Mouse (Mus musculus) kidney, postnatal 0 days (tissue): Measurements from ENCODE around the gene Myl9. TPM values are rescaled to one million over a fixed set of nuclear protein-coding genes. Genes with fewer than 3 reads are reported as not detected.

Experiments
- ATAC-seq: fragments of 200-750 bp; cut with Nextera tagmentation; replicated peaks from 2 replicates; pipeline ENCODE4 v1.8.0; 2017; ENCODE audit warnings: low read depth, moderate number of reproducible peaks, moderate TSS enrichment, moderate library complexity; ENCODE audit not compliant: low FRiP score
- DNase-seq: peaks from one replicate; pipeline ENCODE4 v3.0.0-alpha.2; 2016; ENCODE audit warnings: low spot score
- H3K27ac ChIP-seq: fragments of 300-500 bp; sonication (generic); 2 replicates; pipeline ENCODE4 v1.5.1; 2014; ENCODE audit warnings: mild to moderate bottlenecking
- H3K27me3 ChIP-seq: fragments of 300-500 bp; sonication (generic); 2 replicates; pipeline ENCODE4 v1.6.1; 2014; ENCODE audit warnings: low read length, mixed read lengths; ENCODE audit not compliant: insufficient read depth
- H3K36me3 ChIP-seq: fragments of 300-500 bp; sonication (generic); 2 replicates; pipeline ENCODE4 v1.6.1; 2014; ENCODE audit warnings: low read length, mixed read lengths; ENCODE audit not compliant: insufficient read depth
- H3K4me1 ChIP-seq: fragments of 300-500 bp; sonication (generic); replicated peaks from 2 replicates; pipeline ENCODE4 v1.6.1; 2014; ENCODE audit warnings: antibody characterized with exemption, low read length, mixed read lengths; ENCODE audit not compliant: insufficient read depth
- H3K4me2 ChIP-seq: fragments of 300-500 bp; sonication (generic); 2 replicates; pipeline ENCODE4 v1.6.1; 2014; ENCODE audit warnings: mild to moderate bottlenecking, low read length, moderate library complexity, mixed read lengths
- H3K4me3 ChIP-seq: fragments of 300-500 bp; sonication (generic); replicated peaks from 2 replicates; pipeline ENCODE4 v1.5.1; 2014; ENCODE audit warnings: low read depth, low read length
- H3K9ac ChIP-seq: fragments of 300-500 bp; sonication (generic); 2 replicates; pipeline ENCODE4 v1.6.1; 2014; ENCODE audit warnings: low read depth, low read length
- H3K9me3 ChIP-seq: fragments of 300-500 bp; sonication (generic); replicated peaks from 2 replicates; pipeline ENCODE4 v1.6.1; 2016; ENCODE audit warnings: low read length, inconsistent platforms, mixed read lengths
- CTCF ChIP-seq: IDR thresholded peaks from 2 replicates; pipeline ENCODE4 v1.5.1; 2016; ENCODE audit warnings: antibody characterized with exemption, low read depth, mild to moderate bottlenecking, moderate library complexity
- WGBS: fragments of 180-500 bp; shearing (Covaris S2); extraction: QIAGEN DNeasy Blood & Tissue Kit; methylation state at CpG from one replicate; pipeline ENCODE4 v1.1.7; 2014; 5-methylcytosine and 5-hydroxymethylcytosine counted together
- polyA plus RNA-seq: library from polyadenylated mRNA; unstranded; fragments of >200 nt; fragmentation: Nextera tagmentation; extraction: Ambion mirVana; gene quantifications from 2 replicates; pipeline ENCODE4 v1.2.1, GENCODE M21; 2015

Gene Myl9
- polyA plus RNA-seq, 1 experiment from 2014 or later: 449 TPM

GRCm38 (mm10) chr2:156767108-156767507 is 8.1 kb upstream of the Myl9 start:
- H3K4me2 ChIP-seq: no peak overlapping the region
- H3K9ac ChIP-seq: no peak overlapping the region
- no peak overlapping the region for H3K27ac ChIP-seq
- H3K27me3 ChIP-seq: no peaks in the 10 kb centered on the region
- no peak for TF ChIP-seq CTCF
- H3K9me3 ChIP-seq: no peaks in the 10 kb centered on the region
- DNase-seq: no peak
- H3K4me3 ChIP-seq: no peak overlapping the region
- WGBS: 49% methylated on average over 5 of the region's 5 CpGs
- peaks cover 4% of the 10 kb centered on the region; the same call in 1 of the 2 replicates for H3K36me3 ChIP-seq
- no peak for ATAC-seq
- 0 out of 2 replicates have a peak, but pooled peaks cover 6% of the 10 kb centered on the region for H3K4me1 ChIP-seq

GRCm38 (mm10) chr2:156769274-156769673 is 5.9 kb upstream of the Myl9 start:
- Histone ChIP-seq H3K27ac (no peak overlapping the region), H3K9me3 (no peaks in the 10 kb centered on the region), H3K4me3 (no peak overlapping the region), H3K4me2 (no peak overlapping the region), H3K9ac (no peak overlapping the region), H3K4me1 (peaks cover 3% of the 10 kb centered on the region; the same call in 1 of the 2 replicates), H3K27me3 (no peaks in the 10 kb centered on the region), H3K36me3 (no peaks in the 10 kb centered on the region)
- no peak for TF ChIP-seq CTCF
- DNase-seq (no peak), ATAC-seq (no peak)
- WGBS: 61% methylated on average over 12 of the region's 12 CpGs

- ATAC-seq (no peak), DNase-seq (no peak)
- H3K9ac ChIP-seq: no peak overlapping the region
- H3K4me2 ChIP-seq: no peak overlapping the region
- no peak overlapping the region for H3K4me3 ChIP-seq
- no peak for TF ChIP-seq CTCF
- no peaks in the 10 kb centered on the region for H3K9me3 ChIP-seq
- H3K27ac ChIP-seq: no peak overlapping the region
- no peaks in the 10 kb centered on the region for H3K27me3 ChIP-seq
- H3K36me3 ChIP-seq: no peaks in the 10 kb centered on the region
- H3K4me1 ChIP-seq: peaks cover 13% of the 10 kb centered on the region
Measured at GRCm38 (mm10) chr2:156773470-156773869, 1.8 kb upstream of the Myl9 start.

GRCm38 (mm10) chr2:156774035-156774737 is 1.0 kb upstream of the Myl9 start:
- Histone ChIP-seq H3K9me3 (no peaks in the 10 kb centered on the region), H3K4me1 (peaks cover 13% of the 10 kb centered on the region), H3K27me3 (no peaks in the 10 kb centered on the region), H3K27ac (peak overlapping the region; percentile 88), H3K4me2 (peak overlapping the region; percentile 52), H3K4me3 (peak overlapping the region; percentile 35; the same call in 1 of the 2 replicates), H3K36me3 (no peaks in the 10 kb centered on the region), H3K9ac (peak overlapping the region; percentile 53)
- 55% methylated on average over 13 of the region's 13 CpGs for WGBS
- ATAC-seq (no peak), DNase-seq (peak; percentile 62)
- no peak for TF ChIP-seq CTCF

GRCm38 (mm10) chr2:156775455-156776435 is 525 bp downstream of the Myl9 start:
- H3K9me3 ChIP-seq: no peaks in the 10 kb centered on the region
- H3K4me1 ChIP-seq: peaks cover 19% of the 10 kb centered on the region
- peak overlapping the region; percentile 74 for H3K27ac ChIP-seq
- H3K36me3 ChIP-seq: no peaks in the 10 kb centered on the region
- H3K4me2 ChIP-seq: peak overlapping the region; percentile 52
- no peak for ATAC-seq
- no peaks in the 10 kb centered on the region for H3K27me3 ChIP-seq
- DNase-seq: no peak
- WGBS: 32% methylated on average over 17 of the region's 17 CpGs
- H3K9ac ChIP-seq: peak overlapping the region; percentile 53
- TF ChIP-seq CTCF: no peak
- peak overlapping the region; percentile 35 for H3K4me3 ChIP-seq

GRCm38 (mm10) chr2:156776907-156777306 is 1.7 kb downstream of the Myl9 start:
- H3K4me3 ChIP-seq: peak overlapping the region; percentile 18
- peaks cover 19% of the 10 kb centered on the region for H3K4me1 ChIP-seq
- no peaks in the 10 kb centered on the region for H3K27me3 ChIP-seq
- H3K9ac ChIP-seq: no peak overlapping the region
- H3K27ac ChIP-seq: no peak overlapping the region
- WGBS: 78% methylated on average over 2 of the region's 2 CpGs
- no peak for DNase-seq
- no peaks in the 10 kb centered on the region for H3K9me3 ChIP-seq
- no peak for TF ChIP-seq CTCF
- H3K36me3 ChIP-seq: no peaks in the 10 kb centered on the region
- H3K4me2 ChIP-seq: peak overlapping the region; percentile 48
- ATAC-seq: no peak
